Comparison of ENCODE assay signal across 8 mouse cellular contexts in genomic region chr11:118423266-118423971, GRCm38 (mm10). TPM values are rescaled to one million over a fixed set of nuclear protein-coding genes. Genes with fewer than 3 reads are reported as not detected.
A peak's percentile ranks its signal among the peaks of the same experiment; 100 is the strongest.
DNase-seq lines count a peak whose midpoint lies in the region; ATAC-seq and TF ChIP-seq lines count a peak whose summit lies in the region.

No protein-coding gene starts in this region.

- H3K79me2 ChIP-seq in C2C12 (ENCODE audit: control insufficient read depth, insufficient read depth) = peaks cover 3% of the 10 kb centered on the region

- 6% methylated on average over 18 of the region's 18 CpGs for WGBS in forebrain, embryonic 10.5 days
- WGBS in heart, embryonic 16.5 days = 4% methylated on average over 18 of the region's 18 CpGs
- 8% methylated on average over 18 of the region's 18 CpGs for WGBS in liver, embryonic 15.5 days (ENCODE audit: insufficient replicate concordance)
- WGBS in neural tube, embryonic 15.5 days = 6% methylated on average over 18 of the region's 18 CpGs

- no peak for TF ChIP-seq POLR2A in bone marrow macrophage, adult 2 months (IDR thresholded peaks at IDR 0.05; ENCODE audit: borderline replicate concordance, low read depth, low read length)

- peak; percentile 81 for DNase-seq in forebrain, embryonic 10.5 days (ENCODE audit: extremely low spot score, low spot score)
- DNase-seq in kidney, postnatal 36 days = peak; percentile 84 to 90
- peak; percentile 59 to 89 for DNase-seq in thymus, postnatal 10 days (ENCODE audit: low spot score in 2 of 2)

- no peaks in the 10 kb centered on the region for H3K27me3 ChIP-seq in C2C12 (ENCODE audit: control insufficient read depth, insufficient read depth, insufficient read length)
- H3K27me3 ChIP-seq in forebrain, embryonic 10.5 days (ENCODE audit: poor library complexity, severe bottlenecking) = peaks cover 44% of the 10 kb centered on the region
- H3K27me3 ChIP-seq in heart, embryonic 16.5 days (ENCODE audit: control insufficient read depth, insufficient read depth, low read length) = peaks cover 4% of the 10 kb centered on the region; the same call in 1 of the 2 replicates
- H3K27me3 ChIP-seq in liver, embryonic 15.5 days = peaks cover 37% of the 10 kb centered on the region
- no peaks in the 10 kb centered on the region; the same call in 1 of the 2 replicates for H3K27me3 ChIP-seq in neural tube, embryonic 15.5 days (replicated peaks)

- ATAC-seq in heart, embryonic 16.5 days (replicated peaks; ENCODE audit: extremely low read depth, insufficient read depth, low FRiP score) = peak; percentile 34
- no peak for ATAC-seq in liver, embryonic 15.5 days (ENCODE audit: insufficient read depth)
- no peak; the same call in 1 of the 2 replicates for ATAC-seq in neural tube, embryonic 15.5 days (ENCODE audit: low FRiP score)

- peaks cover 7% of the 10 kb centered on the region for H3K4me1 ChIP-seq in bone marrow macrophage, adult 2 months (ENCODE audit: control insufficient read depth, insufficient read depth, low read length)
- peaks cover 54% of the 10 kb centered on the region for H3K4me1 ChIP-seq in forebrain, embryonic 10.5 days
- peaks cover 31% of the 10 kb centered on the region for H3K4me1 ChIP-seq in heart, embryonic 16.5 days (ENCODE audit: control insufficient read depth, insufficient read depth, low read length)
- H3K4me1 ChIP-seq in liver, embryonic 15.5 days (replicated peaks) = peaks cover 15% of the 10 kb centered on the region
- peaks cover 38% of the 10 kb centered on the region for H3K4me1 ChIP-seq in neural tube, embryonic 15.5 days

- no peak overlapping the region for H3K27ac ChIP-seq in bone marrow macrophage, adult 2 months (ENCODE audit: insufficient read depth, low read depth, low read length)
- H3K27ac ChIP-seq in forebrain, embryonic 10.5 days = peak overlapping the region; percentile 69; the same call in 1 of the 2 replicates
- peak overlapping the region; percentile 84 for H3K27ac ChIP-seq in heart, embryonic 16.5 days (ENCODE audit: low read length)
- H3K27ac ChIP-seq in liver, embryonic 15.5 days (replicated peaks) = no peak overlapping the region
- peak overlapping the region; percentile 70 for H3K27ac ChIP-seq in neural tube, embryonic 15.5 days (replicated peaks)

- H3K4me3 ChIP-seq in C2C12 (ENCODE audit: insufficient read depth, poor library complexity, severe bottlenecking) = no peak overlapping the region
- H3K4me3 ChIP-seq in bone marrow macrophage, adult 2 months (ENCODE audit: insufficient read depth, low read length) = no peak overlapping the region; the same call in 1 of the 2 replicates
- peak overlapping the region; percentile 23 for H3K4me3 ChIP-seq in forebrain, embryonic 10.5 days
- H3K4me3 ChIP-seq in heart, embryonic 16.5 days (ENCODE audit: low read length) = peak overlapping the region; percentile 42
- H3K4me3 ChIP-seq in liver, embryonic 15.5 days (replicated peaks) = no peak overlapping the region
- H3K4me3 ChIP-seq in neural tube, embryonic 15.5 days (replicated peaks) = no peak overlapping the region

- H3K9ac ChIP-seq in heart, embryonic 16.5 days (ENCODE audit: low read length) = peak overlapping the region; percentile 74
- no peak overlapping the region for H3K9ac ChIP-seq in liver, embryonic 15.5 days
- peak overlapping the region; percentile 28; the same call in 1 of the 2 replicates for H3K9ac ChIP-seq in neural tube, embryonic 15.5 days (replicated peaks)

- no peaks in the 10 kb centered on the region for H3K36me3 ChIP-seq in C2C12 (ENCODE audit: control insufficient read depth, insufficient read depth)
- H3K36me3 ChIP-seq in forebrain, embryonic 10.5 days (replicated peaks) = no peaks in the 10 kb centered on the region
- no peaks in the 10 kb centered on the region for H3K36me3 ChIP-seq in heart, embryonic 16.5 days (ENCODE audit: control insufficient read depth, insufficient read depth)
- H3K36me3 ChIP-seq in liver, embryonic 15.5 days (replicated peaks) = no peaks in the 10 kb centered on the region
- no peaks in the 10 kb centered on the region for H3K36me3 ChIP-seq in neural tube, embryonic 15.5 days

- TF ChIP-seq CTCF in C2C12 (IDR thresholded peaks at IDR 0.05; ENCODE audit: control insufficient read depth, insufficient read depth, insufficient read length) = no peak
- peak; percentile 71 for TF ChIP-seq CTCF in bone marrow macrophage, adult 2 months (IDR thresholded peaks at IDR 0.05; ENCODE audit: low read depth, low read length)

- peak overlapping the region; percentile 18 for H3ac ChIP-seq in C2C12 (ENCODE audit: control insufficient read depth, insufficient read length, low read depth)

- peaks cover 3% of the 10 kb centered on the region for H3K79me3 ChIP-seq in C2C12 (ENCODE audit: low read depth)

- H3K9me3 ChIP-seq in forebrain, embryonic 10.5 days = no peaks in the 10 kb centered on the region
- H3K9me3 ChIP-seq in heart, embryonic 16.5 days (replicated peaks; ENCODE audit: control insufficient read depth, low read length) = no peaks in the 10 kb centered on the region
- H3K9me3 ChIP-seq in liver, embryonic 15.5 days (replicated peaks) = no peaks in the 10 kb centered on the region
- no peaks in the 10 kb centered on the region for H3K9me3 ChIP-seq in neural tube, embryonic 15.5 days (replicated peaks)

- H3K4me2 ChIP-seq in heart, embryonic 16.5 days (ENCODE audit: low read depth, low read length) = peak overlapping the region; percentile 73
- H3K4me2 ChIP-seq in liver, embryonic 15.5 days = peak overlapping the region; percentile 43
- peak overlapping the region; percentile 44 for H3K4me2 ChIP-seq in neural tube, embryonic 15.5 days

TF ChIP-seq in C2C12, 6 proteins besides CTCF, POLR2A, EP300 and RAD21:
- TF ChIP-seq CEBPB (IDR thresholded peaks at IDR 0.05; ENCODE audit: low read depth) = no peak
- TF ChIP-seq MYOD1 (IDR thresholded peaks at IDR 0.05; ENCODE audit: control insufficient read depth, insufficient read length, low read depth) = no peak

RNA-seq across cellular contexts. Expression of gene Cant1, which starts 4.5 kb away (rescaled TPM):
- polyA plus RNA-seq in C2C12 (2012; fragmentation: generic; extraction: Trizol) = 29.7 TPM
- 31.9 and 36.2 TPM in 2 replicates for polyA plus RNA-seq in bone marrow macrophage, adult 2 months (2012; ENCODE audit: insufficient read depth, insufficient read length, missing spikeins)
- polyA plus RNA-seq in forebrain, embryonic 10.5 days (2016; fragmentation: Nextera tagmentation; extraction: Ambion mirVana) = 19.0 and 19.2 TPM in 2 replicates
- 19.0 and 20.2 TPM in 2 replicates for polyA plus RNA-seq in heart, embryonic 16.5 days (2015; fragmentation: Nextera tagmentation; extraction: Ambion mirVana)
- 9.9 and 10.8 TPM in 2 replicates for polyA plus RNA-seq in liver, embryonic 15.5 days (2015; fragmentation: Nextera tagmentation; extraction: Ambion mirVana)
- polyA plus RNA-seq in neural tube, embryonic 15.5 days (2015; fragmentation: Nextera tagmentation; extraction: Ambion mirVana) = 28.9 and 29.4 TPM in 2 replicates

RNA-seq across cellular contexts. Expression of gene C1qtnf1, which starts 4.6 kb away (rescaled TPM):
- polyA plus RNA-seq in C2C12 (2012; fragmentation: generic; extraction: Trizol) = 2.0 TPM
- not detected in 2 replicates for polyA plus RNA-seq in bone marrow macrophage, adult 2 months (2012; ENCODE audit: insufficient read depth, insufficient read length, missing spikeins)
- polyA plus RNA-seq in forebrain, embryonic 10.5 days (2016; fragmentation: Nextera tagmentation; extraction: Ambion mirVana) = 1.5 and 2.3 TPM in 2 replicates
- 8.9 and 9.3 TPM in 2 replicates for polyA plus RNA-seq in heart, embryonic 16.5 days (2015; fragmentation: Nextera tagmentation; extraction: Ambion mirVana)
- polyA plus RNA-seq in liver, embryonic 15.5 days (2015; fragmentation: Nextera tagmentation; extraction: Ambion mirVana) = 1.9 and 2.0 TPM in 2 replicates
- polyA plus RNA-seq in neural tube, embryonic 15.5 days (2015; fragmentation: Nextera tagmentation; extraction: Ambion mirVana) = 4.8 and 6.7 TPM in 2 replicates

RNA-seq across cellular contexts. Expression of gene Lgals3bp, which starts 21.5 kb away (rescaled TPM):
- polyA plus RNA-seq in C2C12 (2012; fragmentation: generic; extraction: Trizol) = 6.6 TPM
- 786 and 891 TPM in 2 replicates for polyA plus RNA-seq in bone marrow macrophage, adult 2 months (2012; ENCODE audit: insufficient read depth, insufficient read length, missing spikeins)
- 0.47 and 1.0 TPM in 2 replicates for polyA plus RNA-seq in forebrain, embryonic 10.5 days (2016; fragmentation: Nextera tagmentation; extraction: Ambion mirVana)
- polyA plus RNA-seq in heart, embryonic 16.5 days (2015; fragmentation: Nextera tagmentation; extraction: Ambion mirVana) = 16.8 and 27.5 TPM in 2 replicates
- polyA plus RNA-seq in liver, embryonic 15.5 days (2015; fragmentation: Nextera tagmentation; extraction: Ambion mirVana) = 42.7 and 43.9 TPM in 2 replicates
- polyA plus RNA-seq in neural tube, embryonic 15.5 days (2015; fragmentation: Nextera tagmentation; extraction: Ambion mirVana) = 3.6 and 20.7 TPM in 2 replicates

RNA-seq across cellular contexts. Expression of gene Engase, which starts 53.2 kb away (rescaled TPM):
- polyA plus RNA-seq in C2C12 (2012; fragmentation: generic; extraction: Trizol) = 2.1 TPM
- 32.7 and 38.9 TPM in 2 replicates for polyA plus RNA-seq in bone marrow macrophage, adult 2 months (2012; ENCODE audit: insufficient read depth, insufficient read length, missing spikeins)
- polyA plus RNA-seq in forebrain, embryonic 10.5 days (2016; fragmentation: Nextera tagmentation; extraction: Ambion mirVana) = 7.1 and 7.9 TPM in 2 replicates
- polyA plus RNA-seq in heart, embryonic 16.5 days (2015; fragmentation: Nextera tagmentation; extraction: Ambion mirVana) = 4.0 and 5.8 TPM in 2 replicates
- polyA plus RNA-seq in liver, embryonic 15.5 days (2015; fragmentation: Nextera tagmentation; extraction: Ambion mirVana) = 6.0 and 7.8 TPM in 2 replicates
- polyA plus RNA-seq in neural tube, embryonic 15.5 days (2015; fragmentation: Nextera tagmentation; extraction: Ambion mirVana) = 7.1 and 8.7 TPM in 2 replicates

Comparison
In these comparisons a context has a peak if more than half of its experiments do, and no peak if none do; other contexts are left out.
1. H3K4me3 ChIP-seq: peak in forebrain, embryonic 10.5 days (single experiment) and heart, embryonic 16.5 days (single experiment); none in C2C12 (single experiment), bone marrow macrophage, adult 2 months (single experiment), liver, embryonic 15.5 days (single experiment) and neural tube, embryonic 15.5 days (single experiment).
2. H3K27ac ChIP-seq: peak in forebrain, embryonic 10.5 days (single experiment), heart, embryonic 16.5 days (single experiment) and neural tube, embryonic 15.5 days (single experiment); none in bone marrow macrophage, adult 2 months (single experiment) and liver, embryonic 15.5 days (single experiment).
3. RNA of gene Lgals3bp, which starts 21.5 kb away (polyA plus RNA-seq): 786 to 891 TPM in bone marrow macrophage, adult 2 months; 42.7 to 43.9 TPM in liver, embryonic 15.5 days, 16.8 to 27.5 TPM in heart, embryonic 16.5 days, 6.6 TPM in C2C12 (single experiment), 3.6 to 20.7 TPM in neural tube, embryonic 15.5 days and 0.47 to 1.0 TPM in forebrain, embryonic 10.5 days; every median in the first group is over 10 times any median in the second.
4. Peak in every context shown above with its lines, with median percentiles within 50 percentile points of each other: DNase-seq and H3K4me2 ChIP-seq.